Mouse (Mus musculus) kidney, adult 2 months (tissue): Measurements from ENCODE around the gene Atp5l. TPM values are rescaled to one million over a fixed set of nuclear protein-coding genes. Genes with fewer than 3 reads are reported as not detected.
A peak's percentile ranks its signal among the peaks of the same experiment; 100 is the strongest.
"Not testable (repeated sequence)": the region's sequence is repeated elsewhere in the genome, so short reads cannot be mapped to it uniquely, and the experiment has no call there.

ENCODE experiments used
- DNase-seq: peaks from one replicate; pipeline ENCODE4 v3.0.0; 2021
- H3K27ac ChIP-seq: fragments of 200-500 bp; 2 replicates; pipeline ENCODE4 v1.5.1; 2012; ENCODE audit warnings: low read depth, low read length, control low read depth, inconsistent platforms; ENCODE audit not compliant: insufficient read depth
- H3K27me3 ChIP-seq: fragments of 200-500 bp; replicated peaks from 2 replicates; pipeline ENCODE4 v1.6.1; 2012; ENCODE audit warnings: mild to moderate bottlenecking, moderate library complexity, low read length, inconsistent platforms; ENCODE audit not compliant: control insufficient read depth, insufficient read depth
- H3K36me3 ChIP-seq: fragments of 200-500 bp; 2 replicates; pipeline ENCODE4 v1.6.1; 2012; ENCODE audit warnings: mild to moderate bottlenecking, moderate library complexity, low read length, inconsistent platforms; ENCODE audit not compliant: control insufficient read depth, insufficient read depth
- H3K4me1 ChIP-seq: fragments of 200-500 bp; 2 replicates; pipeline ENCODE4 v1.6.1; 2011; ENCODE audit warnings: low read length; ENCODE audit not compliant: control insufficient read depth, insufficient read depth
- H3K4me3 ChIP-seq: fragments of 200-500 bp; 2 replicates; pipeline ENCODE4 v1.5.1; 2011; ENCODE audit warnings: mild to moderate bottlenecking, low read depth, low read length, control low read depth; ENCODE audit not compliant: insufficient read depth
- CTCF ChIP-seq: fragments of 200-500 bp; conservative IDR thresholded peaks from 2 replicates; pipeline ENCODE4 v1.5.1; 2011; ENCODE audit warnings: low read depth, mild to moderate bottlenecking, control low read depth, low read length, moderate library complexity, mixed read lengths; ENCODE audit not compliant: insufficient read depth, insufficient read length
- POLR2A ChIP-seq: fragments of 200-500 bp; IDR thresholded peaks from one replicate; pipeline ENCODE4 v1.6.1; 2011; ENCODE audit warnings: low read depth, low read length, control low read depth
- WGBS: fragments of 180-500 bp; shearing (Covaris S2); methylation state at CpG from one replicate; pipeline ENCODE4 v1.1.7; 2018; 5-methylcytosine and 5-hydroxymethylcytosine counted together
- polyA plus RNA-seq: library from polyadenylated mRNA; depleted of rRNA; stranded (reverse); fragments of >200 nt; gene quantifications from 2 replicates; pipeline ENCODE4 v1.2.3, GENCODE M21; 2012; rRNA removed

The Atp5l gene
- polyA plus RNA-seq: 732 and 924 TPM in 2 replicates

- Histone ChIP-seq H3K4me1 (peaks cover 14% of the 10 kb centered on the region; the same call in 1 of the 2 replicates), H3K36me3 (peaks cover under 1% of the 10 kb centered on the region), H3K27ac (peak within 1 kb of the TSS; percentile 98), H3K4me3 (peak within 1 kb of the TSS; percentile 100), H3K27me3 (no peaks in the 10 kb centered on the region)
- TF ChIP-seq POLR2A (no peak), CTCF (no peak)
- WGBS: under 1% methylated on average over 48 of the region's 48 CpGs
- DNase-seq: peak; percentile 95
Measured at GRCm38 (mm10) chr9:44920374-44921122, at the start of gene Atp5l. Gene Atp5l, minus strand, starts transcription at chr9:44920742.

GRCm38 (mm10) chr9:44969450-44969849 is 48.9 kb upstream of the Atp5l start:
- H3K27ac ChIP-seq: no peak overlapping the region
- no peaks in the 10 kb centered on the region for H3K36me3 ChIP-seq
- DNase-seq: no peak
- peaks cover 6% of the 10 kb centered on the region; the same call in 1 of the 2 replicates for H3K4me1 ChIP-seq
- no peak for TF ChIP-seq POLR2A
- TF ChIP-seq CTCF: no peak; the same call in 1 of the 2 replicates
- no peak overlapping the region for H3K4me3 ChIP-seq
- 62% methylated on average over 1 of the region's 1 CpGs for WGBS
- no peaks in the 10 kb centered on the region for H3K27me3 ChIP-seq

- not testable (repeated sequence) for H3K27ac ChIP-seq, DNase-seq, H3K4me1 ChIP-seq, H3K4me3 ChIP-seq, H3K36me3 ChIP-seq, H3K27me3 ChIP-seq
- 92% methylated on average over 5 of the region's 5 CpGs for WGBS
Measured at GRCm38 (mm10) chr9:44967763-44968162, 47.2 kb upstream of the Atp5l start.

- 26% methylated on average over 3 of the region's 3 CpGs for WGBS
- TF ChIP-seq CTCF: peak; percentile 92
- no peak for TF ChIP-seq POLR2A
- Histone ChIP-seq H3K27ac (no peak overlapping the region), H3K27me3 (no peaks in the 10 kb centered on the region), H3K4me1 (peaks cover 6% of the 10 kb centered on the region; the same call in 1 of the 2 replicates), H3K36me3 (peaks cover 1% of the 10 kb centered on the region; the same call in 1 of the 2 replicates), H3K4me3 (no peak overlapping the region)
- DNase-seq: peak; percentile 93
Measured at GRCm38 (mm10) chr9:44966815-44967242, 46.3 kb upstream of the Atp5l start.

GRCm38 (mm10) chr9:44965833-44966466 is 45.4 kb upstream of the Atp5l start:
- Histone ChIP-seq H3K4me1 (peaks cover 6% of the 10 kb centered on the region; the same call in 1 of the 2 replicates), H3K27ac (peak overlapping the region; percentile 98), H3K27me3 (no peaks in the 10 kb centered on the region), H3K4me3 (peak overlapping the region; percentile 65), H3K36me3 (peaks cover 1% of the 10 kb centered on the region; the same call in 1 of the 2 replicates)
- WGBS: 13% methylated on average over 10 of the region's 10 CpGs
- TF ChIP-seq POLR2A (no peak), CTCF (no peak)
- DNase-seq: no peak

GRCm38 (mm10) chr9:44965126-44965832 is 44.7 kb upstream of the Atp5l start, which contains the start of gene Ube4a:
Gene Ube4a, minus strand, starts transcription at chr9:44965600.
- Histone ChIP-seq H3K4me1 (peaks cover 6% of the 10 kb centered on the region; the same call in 1 of the 2 replicates), H3K4me3 (peak within 1 kb of the TSS; percentile 93), H3K27ac (peak within 1 kb of the TSS; percentile 98), H3K27me3 (no peaks in the 10 kb centered on the region), H3K36me3 (peaks cover 4% of the 10 kb centered on the region)
- DNase-seq: peak; percentile 99
- under 1% methylated on average over 39 of the region's 39 CpGs for WGBS
- peak; percentile 79 for TF ChIP-seq POLR2A
- no peak for TF ChIP-seq CTCF

- Histone ChIP-seq H3K4me1 (no peaks in the 10 kb centered on the region), H3K27ac (no peak overlapping the region), H3K27me3 (no peaks in the 10 kb centered on the region), H3K36me3 (peaks cover 13% of the 10 kb centered on the region), H3K4me3 (no peak overlapping the region)
- no peak for DNase-seq
- TF ChIP-seq CTCF (no peak), POLR2A (no peak)
- WGBS: 87% methylated on average over 3 of the region's 3 CpGs
Measured at GRCm38 (mm10) chr9:44954432-44954831, 33.9 kb upstream of the Atp5l start.
